Mouse (Mus musculus) neural tube, embryonic 13.5 days (tissue): ENCODE measurements around the gene Hvcn1. TPM values are rescaled to one million over a fixed set of nuclear protein-coding genes. Genes with fewer than 3 reads are reported as not detected.
"Not testable (repeated sequence)": the region's sequence is repeated elsewhere in the genome, so short reads cannot be mapped to it uniquely, and the experiment has no call there.

Experiments
- ATAC-seq: fragments of 200-750 bp; cut with Nextera tagmentation; 2 replicates; pipeline ENCODE4 v1.8.0; 2017; ENCODE audit warnings: low read depth, mild to moderate bottlenecking, moderate TSS enrichment, moderate library complexity
- H3K27ac ChIP-seq: fragments of 300-500 bp; sonication (generic); replicated peaks from 2 replicates; pipeline ENCODE4 v1.5.1; 2015; ENCODE audit warnings: moderate library complexity, mild to moderate bottlenecking, inconsistent platforms
- H3K27me3 ChIP-seq: fragments of 300-500 bp; sonication (generic); 2 replicates; pipeline ENCODE4 v1.6.1; 2015; ENCODE audit warnings: mild to moderate bottlenecking, inconsistent platforms
- H3K36me3 ChIP-seq: fragments of 300-500 bp; sonication (generic); 2 replicates; pipeline ENCODE4 v1.6.1; 2015; ENCODE audit warnings: mild to moderate bottlenecking, inconsistent platforms
- H3K4me1 ChIP-seq: fragments of 300-500 bp; sonication (generic); replicated peaks from 2 replicates; pipeline ENCODE4 v1.6.1; 2015; ENCODE audit warnings: inconsistent platforms
- H3K4me2 ChIP-seq: fragments of 300-500 bp; sonication (generic); 2 replicates; pipeline ENCODE4 v1.6.1; 2015; ENCODE audit warnings: inconsistent platforms, mild to moderate bottlenecking, moderate library complexity
- H3K4me3 ChIP-seq: fragments of 300-500 bp; sonication (generic); 2 replicates; pipeline ENCODE4 v1.5.1; 2015; ENCODE audit warnings: mild to moderate bottlenecking, inconsistent platforms
- H3K9ac ChIP-seq: fragments of 300-500 bp; sonication (generic); 2 replicates; pipeline ENCODE4 v1.6.1; 2015; ENCODE audit warnings: moderate library complexity, mild to moderate bottlenecking, inconsistent platforms
- H3K9me3 ChIP-seq: fragments of 300-500 bp; sonication (generic); 2 replicates; pipeline ENCODE4 v1.6.1; 2016; ENCODE audit warnings: inconsistent platforms
- WGBS: fragments of 180-500 bp; shearing (Covaris S2); methylation state at CpG from one replicate; pipeline ENCODE4 v1.1.7; 2015; 5-methylcytosine and 5-hydroxymethylcytosine counted together
- polyA plus RNA-seq: library from polyadenylated mRNA; unstranded; fragments of >200 nt; fragmentation: Nextera tagmentation; extraction: Ambion mirVana; gene quantifications from 2 replicates; pipeline ENCODE4 v1.2.1, GENCODE M21; 2015

The Hvcn1 gene
- polyA plus RNA-seq, 1 experiment from 2014 or later: 2.2 TPM

GRCm38 (mm10) chr5:122209591-122210368, 3.2 kb downstream of the Hvcn1 start:
- H3K27ac ChIP-seq: no peak overlapping the region
- no peaks in the 10 kb centered on the region for H3K27me3 ChIP-seq
- peak overlapping the region; percentile 21 for H3K4me3 ChIP-seq
- WGBS: 4% methylated on average over 18 of the region's 21 CpGs
- no peaks in the 10 kb centered on the region for H3K36me3 ChIP-seq
- H3K4me1 ChIP-seq: peaks cover 15% of the 10 kb centered on the region
- peak overlapping the region; percentile 50 for H3K4me2 ChIP-seq
- peak overlapping the region; percentile 45 for H3K9ac ChIP-seq
- no peak for ATAC-seq
- H3K9me3 ChIP-seq: no peaks in the 10 kb centered on the region

GRCm38 (mm10) chr5:122210890-122211289, 4.3 kb downstream of the Hvcn1 start:
- ATAC-seq: no peak
- H3K9ac ChIP-seq: no peak overlapping the region
- H3K27ac ChIP-seq: no peak overlapping the region
- WGBS: 91% methylated on average over 8 of the region's 8 CpGs
- no peaks in the 10 kb centered on the region for H3K9me3 ChIP-seq
- peaks cover 15% of the 10 kb centered on the region for H3K4me1 ChIP-seq
- no peaks in the 10 kb centered on the region for H3K27me3 ChIP-seq
- no peak overlapping the region for H3K4me3 ChIP-seq
- no peaks in the 10 kb centered on the region for H3K36me3 ChIP-seq
- H3K4me2 ChIP-seq: no peak overlapping the region

- H3K27ac ChIP-seq: no peak overlapping the region
- no peak for ATAC-seq
- H3K4me2 ChIP-seq: no peak overlapping the region
- no peak overlapping the region for H3K4me3 ChIP-seq
- H3K36me3 ChIP-seq: no peaks in the 10 kb centered on the region
- 89% methylated on average over 8 of the region's 8 CpGs for WGBS
- no peak overlapping the region for H3K9ac ChIP-seq
- H3K9me3 ChIP-seq: no peaks in the 10 kb centered on the region
- H3K27me3 ChIP-seq: no peaks in the 10 kb centered on the region
- H3K4me1 ChIP-seq: peaks cover 15% of the 10 kb centered on the region
Observed at GRCm38 (mm10) chr5:122212125-122212524, 5.5 kb downstream of the Hvcn1 start.

- H3K9ac ChIP-seq, H3K27ac ChIP-seq, H3K4me3 ChIP-seq, H3K9me3 ChIP-seq, H3K4me2 ChIP-seq, H3K27me3 ChIP-seq, H3K36me3 ChIP-seq, ATAC-seq: not testable (repeated sequence)
- WGBS: 90% methylated on average over 1 of the region's 1 CpGs
- peaks cover 15% of the 10 kb centered on the region for H3K4me1 ChIP-seq
Observed at GRCm38 (mm10) chr5:122212820-122213219, 6.2 kb downstream of the Hvcn1 start.

GRCm38 (mm10) chr5:122213861-122214260, 7.3 kb downstream of the Hvcn1 start:
- WGBS: 87% methylated on average over 6 of the region's 6 CpGs
- Histone ChIP-seq H3K27me3 (no peaks in the 10 kb centered on the region), H3K4me3 (no peak overlapping the region), H3K9ac (no peak overlapping the region), H3K4me2 (no peak overlapping the region), H3K9me3 (no peaks in the 10 kb centered on the region), H3K4me1 (peaks cover 14% of the 10 kb centered on the region), H3K27ac (no peak overlapping the region), H3K36me3 (no peaks in the 10 kb centered on the region)
- no peak for ATAC-seq

- no peak for ATAC-seq
- no peak overlapping the region for H3K4me3 ChIP-seq
- H3K9ac ChIP-seq: no peak overlapping the region
- H3K9me3 ChIP-seq: no peaks in the 10 kb centered on the region
- H3K4me2 ChIP-seq: no peak overlapping the region
- no peak overlapping the region for H3K27ac ChIP-seq
- no peaks in the 10 kb centered on the region for H3K27me3 ChIP-seq
- WGBS: 97% methylated on average over 6 of the region's 6 CpGs
- H3K4me1 ChIP-seq: no peaks in the 10 kb centered on the region
- H3K36me3 ChIP-seq: no peaks in the 10 kb centered on the region
Observed at GRCm38 (mm10) chr5:122217636-122218035, 11.0 kb downstream of the Hvcn1 start.

GRCm38 (mm10) chr5:122218109-122218905, 11.7 kb downstream of the Hvcn1 start:
- H3K27me3 ChIP-seq: no peaks in the 10 kb centered on the region
- no peaks in the 10 kb centered on the region for H3K4me1 ChIP-seq
- 87% methylated on average over 12 of the region's 12 CpGs for WGBS
- H3K9me3 ChIP-seq: no peaks in the 10 kb centered on the region
- no peak for ATAC-seq
- H3K36me3 ChIP-seq: no peaks in the 10 kb centered on the region
- no peak overlapping the region for H3K4me2 ChIP-seq
- H3K9ac ChIP-seq: no peak overlapping the region
- no peak overlapping the region for H3K4me3 ChIP-seq
- no peak overlapping the region for H3K27ac ChIP-seq

- Histone ChIP-seq H3K36me3 (no peaks in the 10 kb centered on the region), H3K4me2 (no peak overlapping the region), H3K27me3 (no peaks in the 10 kb centered on the region), H3K4me3 (no peak overlapping the region), H3K27ac (no peak overlapping the region), H3K9me3 (no peaks in the 10 kb centered on the region), H3K9ac (no peak overlapping the region), H3K4me1 (no peaks in the 10 kb centered on the region)
- 82% methylated on average over 7 of the region's 7 CpGs for WGBS
- ATAC-seq: no peak
Observed at GRCm38 (mm10) chr5:122218928-122219327, 12.3 kb downstream of the Hvcn1 start.

- ATAC-seq: no peak
- Histone ChIP-seq H3K4me3 (no peak overlapping the region), H3K27me3 (no peaks in the 10 kb centered on the region), H3K36me3 (no peaks in the 10 kb centered on the region), H3K4me2 (no peak overlapping the region), H3K9ac (no peak overlapping the region), H3K9me3 (no peaks in the 10 kb centered on the region), H3K27ac (no peak overlapping the region), H3K4me1 (no peaks in the 10 kb centered on the region)
- 72% methylated on average over 18 of the region's 18 CpGs for WGBS
Observed at GRCm38 (mm10) chr5:122219655-122220629, 13.3 kb downstream of the Hvcn1 start.

- Histone ChIP-seq H3K4me1 (no peaks in the 10 kb centered on the region), H3K4me2 (no peak overlapping the region), H3K27me3 (no peaks in the 10 kb centered on the region), H3K4me3 (no peak overlapping the region), H3K36me3 (no peaks in the 10 kb centered on the region), H3K27ac (no peak overlapping the region), H3K9ac (no peak overlapping the region), H3K9me3 (no peaks in the 10 kb centered on the region)
- no peak for ATAC-seq
- WGBS: 92% methylated on average over 4 of the region's 4 CpGs
Observed at GRCm38 (mm10) chr5:122221085-122221484, 14.5 kb downstream of the Hvcn1 start.

GRCm38 (mm10) chr5:122224291-122224690, 17.7 kb downstream of the Hvcn1 start:
- ATAC-seq: no peak
- WGBS: 97% methylated on average over 2 of the region's 2 CpGs
- no peak overlapping the region for H3K4me3 ChIP-seq

More at GRCm38 (mm10) chr5:122224291-122224690, 17.7 kb downstream of the Hvcn1 start:
- H3K27ac ChIP-seq: no peak overlapping the region
- no peaks in the 10 kb centered on the region for H3K36me3 ChIP-seq
- no peak overlapping the region for H3K9ac ChIP-seq
- H3K4me1 ChIP-seq: no peaks in the 10 kb centered on the region
- H3K9me3 ChIP-seq: no peaks in the 10 kb centered on the region
- H3K4me2 ChIP-seq: no peak overlapping the region
- H3K27me3 ChIP-seq: no peaks in the 10 kb centered on the region
